Mouse (Mus musculus): ENCODE measurements at regions not wholly inside any gene's neighbourhood (a gene's known extent, or its start where the extent isn't known, plus 50 kb on each side); places are given as distances from the start of the nearest gene placed in this dataset.

DNA sequence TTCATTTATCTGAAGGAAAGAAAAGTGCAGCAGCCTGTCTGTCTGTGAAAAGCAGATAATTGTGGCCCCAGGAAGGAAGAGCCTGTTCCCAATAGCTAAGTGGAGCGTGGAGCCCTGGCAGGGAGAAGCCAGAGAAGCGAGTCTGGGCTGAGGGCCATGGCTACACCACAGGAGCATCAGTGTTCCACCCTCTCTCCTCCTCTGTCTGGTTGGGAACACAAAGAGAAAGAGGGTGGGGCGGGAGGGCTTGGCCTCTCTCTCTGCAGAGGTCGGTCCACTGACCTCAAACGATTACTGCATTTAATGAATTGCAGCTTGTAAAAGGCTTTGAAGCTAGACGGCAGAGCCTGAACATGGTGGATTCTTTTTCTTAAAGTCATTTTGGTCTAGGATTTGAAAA lies 329.0 kb downstream of the Pik3r1 start:
- TF ChIP-seq GATA1 (IDR thresholded peaks at IDR 0.05; ENCODE audit: low read length), result no peak

- TF ChIP-seq GATA1 (IDR thresholded peaks at IDR 0.05; ENCODE audit: low read length), result no peak
Observed at GRCm38 (mm10) chr13:101433162-101433561, 334.9 kb downstream of the Pik3r1 start.

- TF ChIP-seq GATA1 (IDR thresholded peaks at IDR 0.05; ENCODE audit: low read length), result no peak
Observed at GRCm38 (mm10) chr13:101427426-101428221, 340.4 kb downstream of the Pik3r1 start.

GRCm38 (mm10) chr13:101426461-101426860 lies 341.6 kb downstream of the Pik3r1 start:
- no peak for TF ChIP-seq GATA1 (IDR thresholded peaks at IDR 0.05; ENCODE audit: low read length)

DNA sequence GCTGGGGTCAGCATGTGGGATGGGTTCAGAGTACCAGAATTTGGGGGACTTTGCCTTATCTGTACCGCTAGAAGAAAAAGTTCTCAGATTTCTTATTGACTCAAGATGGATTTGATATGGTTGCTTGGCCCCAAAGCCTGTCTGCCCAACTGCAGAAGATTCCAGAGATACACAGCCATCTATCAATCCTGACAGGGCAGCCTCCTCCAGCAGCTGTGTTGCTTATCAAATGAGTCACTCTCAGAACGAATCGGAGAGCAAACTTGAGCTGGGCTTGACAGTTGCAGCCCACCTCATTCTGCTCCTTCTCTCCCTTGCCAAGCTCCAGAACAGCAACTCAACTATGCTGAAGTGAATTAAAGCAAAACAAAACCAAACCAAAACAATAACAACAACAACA lies 345.9 kb downstream of the Pik3r1 start:
- no peak for TF ChIP-seq GATA1 (IDR thresholded peaks at IDR 0.05; ENCODE audit: low read length)

DNA sequence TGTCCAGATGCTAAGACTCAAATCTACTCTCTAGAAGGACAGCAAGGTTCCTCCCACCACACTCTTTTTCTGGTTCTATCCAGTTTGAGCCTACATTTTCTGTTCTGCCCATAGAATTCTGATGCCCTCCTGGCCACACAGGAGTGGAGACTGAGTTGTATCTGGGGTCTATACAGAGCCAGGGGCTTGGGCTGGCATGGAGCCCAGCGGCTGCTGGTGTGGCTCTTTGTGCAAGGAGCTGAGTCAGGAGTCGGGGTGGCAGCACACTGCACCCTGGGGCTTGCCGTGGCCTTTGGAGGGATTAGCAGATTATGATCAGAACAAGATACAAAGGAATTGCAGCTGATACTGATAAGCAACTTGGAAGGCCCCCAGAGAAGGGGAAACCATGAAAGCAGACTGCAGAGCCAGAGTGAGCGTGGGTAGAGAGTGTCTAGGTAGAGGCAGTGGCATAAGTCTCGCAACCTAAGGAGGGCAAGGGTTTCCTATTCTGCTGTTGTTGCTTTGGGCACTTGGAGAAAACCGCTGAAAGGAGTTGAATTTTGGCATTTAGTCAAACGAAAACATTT lies 348.5 kb downstream of the Pik3r1 start:
- no peak for TF ChIP-seq GATA1 (IDR thresholded peaks at IDR 0.05; ENCODE audit: low read length)

- TF ChIP-seq GATA1 (IDR thresholded peaks at IDR 0.05; ENCODE audit: low read length), result no peak
Observed at GRCm38 (mm10) chr13:101418272-101418671, 349.7 kb downstream of the Pik3r1 start.

DNA sequence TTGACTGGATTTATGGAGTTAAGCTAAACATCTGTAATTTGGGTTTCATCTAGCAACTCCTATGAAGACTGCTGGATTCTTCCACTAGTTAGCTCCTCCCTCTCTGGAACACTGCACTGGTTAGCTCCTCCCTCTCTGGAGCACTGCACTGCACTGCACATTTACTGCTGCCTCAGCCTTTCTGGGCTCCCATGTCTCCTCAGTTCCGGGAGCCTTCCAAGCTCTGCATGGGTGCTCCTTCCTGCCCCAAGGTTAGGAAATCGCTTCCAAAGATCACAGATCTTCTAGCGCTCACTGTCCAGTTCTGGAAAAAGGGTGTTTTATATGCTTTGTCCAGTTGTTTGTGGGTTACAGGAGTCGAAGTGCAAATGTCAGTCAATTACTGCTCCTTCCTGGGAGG lies 359.1 kb downstream of the Pik3r1 start:
- no peak for TF ChIP-seq GATA1 (IDR thresholded peaks at IDR 0.05; ENCODE audit: low read length)

- no peak for TF ChIP-seq GATA1 (IDR thresholded peaks at IDR 0.05; ENCODE audit: low read length)
Observed at GRCm38 (mm10) chr13:101407633-101408032, 360.4 kb downstream of the Pik3r1 start.

- TF ChIP-seq GATA1 (IDR thresholded peaks at IDR 0.05; ENCODE audit: low read length), result no peak
Observed at GRCm38 (mm10) chr13:101373581-101374189, 394.3 kb downstream of the Pik3r1 start.

GRCm38 (mm10) chr13:101371906-101372305 lies 396.1 kb downstream of the Pik3r1 start:
- no peak for TF ChIP-seq GATA1 (IDR thresholded peaks at IDR 0.05; ENCODE audit: low read length)

DNA sequence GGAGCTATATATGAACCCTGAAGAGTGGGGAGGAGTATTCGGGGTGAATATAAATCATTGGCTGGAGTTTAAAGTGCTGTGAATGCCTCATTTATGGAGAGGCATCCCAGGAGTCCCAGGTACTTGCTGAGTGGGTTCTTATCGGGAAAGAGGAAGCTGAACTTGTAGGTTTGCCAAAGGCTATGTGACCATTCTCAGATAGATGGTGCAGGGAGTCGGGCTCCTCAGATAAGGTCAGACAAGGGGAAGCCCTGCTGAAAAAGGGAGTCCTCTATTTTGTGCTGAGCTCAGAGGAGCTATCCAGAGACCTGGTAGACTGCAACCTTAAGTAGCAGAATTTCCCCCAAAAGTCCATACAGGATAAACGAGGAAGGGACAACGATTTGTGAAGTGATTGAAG lies 399.8 kb downstream of the Pik3r1 start:
- TF ChIP-seq GATA1 (IDR thresholded peaks at IDR 0.05; ENCODE audit: low read length), result no peak

GRCm38 (mm10) chr13:101355363-101355762 lies 412.7 kb downstream of the Pik3r1 start:
- TF ChIP-seq GATA1 (IDR thresholded peaks at IDR 0.05; ENCODE audit: low read length), result no peak

DNA sequence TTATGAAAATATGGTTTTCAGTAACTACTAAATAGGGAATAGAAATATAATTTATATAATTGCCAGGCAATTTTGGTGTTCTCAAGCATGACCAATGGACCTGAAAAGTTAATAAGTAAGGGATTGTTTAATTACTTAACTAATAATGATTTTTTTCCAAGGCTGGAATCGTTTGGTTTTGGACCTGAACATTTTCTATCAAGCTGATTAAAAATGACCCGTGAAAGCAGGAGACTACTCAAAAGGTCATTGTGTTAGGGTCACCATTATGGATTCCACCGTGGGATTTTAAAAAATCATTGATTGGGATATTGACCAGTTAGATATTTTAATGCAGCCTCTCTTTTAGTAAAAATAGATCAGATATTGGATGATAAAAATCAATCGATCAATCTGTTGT lies 416.9 kb downstream of the Pik3r1 start:
- no peak for TF ChIP-seq GATA1 (IDR thresholded peaks at IDR 0.05; ENCODE audit: low read length)

GRCm38 (mm10) chr13:101349354-101349753 lies 418.7 kb downstream of the Pik3r1 start:
- TF ChIP-seq GATA1 (IDR thresholded peaks at IDR 0.05; ENCODE audit: low read length), result no peak

- no peak for TF ChIP-seq GATA1 (IDR thresholded peaks at IDR 0.05; ENCODE audit: low read length)
Observed at GRCm38 (mm10) chr13:101338280-101338872, 429.6 kb downstream of the Pik3r1 start.

Measured in G1E-ER4 (cell line).